Mouse (Mus musculus) kidney, embryonic 14.5 days (tissue): Measurements from ENCODE around the gene Rrbp1. TPM values are rescaled to one million over a fixed set of nuclear protein-coding genes. Genes with fewer than 3 reads are reported as not detected.

Experiments
- ATAC-seq: fragments of 200-750 bp; cut with Nextera tagmentation; 2 replicates; pipeline ENCODE4 v1.8.0; 2017; ENCODE audit warnings: moderate number of reproducible peaks, mild to moderate bottlenecking, moderate TSS enrichment, moderate library complexity; ENCODE audit not compliant: low FRiP score, low TSS enrichment
- H3K27ac ChIP-seq: fragments of 300-500 bp; sonication (generic); 2 replicates; pipeline ENCODE4 v1.5.1; 2014; ENCODE audit warnings: low read depth, mild to moderate bottlenecking, low read length, moderate library complexity, mixed read lengths
- H3K27me3 ChIP-seq: fragments of 300-500 bp; sonication (generic); 2 replicates; pipeline ENCODE4 v1.6.1; 2014; ENCODE audit warnings: mild to moderate bottlenecking, low read length; ENCODE audit not compliant: control insufficient read depth, insufficient read depth
- H3K36me3 ChIP-seq: fragments of 300-500 bp; sonication (generic); 2 replicates; pipeline ENCODE4 v1.6.1; 2014; ENCODE audit warnings: low read length, mixed read lengths; ENCODE audit not compliant: control insufficient read depth, insufficient read depth
- H3K4me1 ChIP-seq: fragments of 300-500 bp; sonication (generic); 2 replicates; pipeline ENCODE4 v1.6.1; 2014; ENCODE audit warnings: low read length, mixed read lengths; ENCODE audit not compliant: control insufficient read depth, insufficient read depth
- H3K4me2 ChIP-seq: fragments of 300-500 bp; sonication (generic); replicated peaks from 2 replicates; pipeline ENCODE4 v1.6.1; 2014; ENCODE audit warnings: low read depth, mild to moderate bottlenecking, low read length
- H3K4me3 ChIP-seq: fragments of 300-500 bp; sonication (generic); 2 replicates; pipeline ENCODE4 v1.5.1; 2014; ENCODE audit warnings: mild to moderate bottlenecking, low read length
- H3K9ac ChIP-seq: fragments of 300-500 bp; sonication (generic); 2 replicates; pipeline ENCODE4 v1.6.1; 2014; ENCODE audit warnings: low read depth, mild to moderate bottlenecking, low read length, moderate library complexity
- H3K9me3 ChIP-seq: fragments of 300-500 bp; sonication (generic); 2 replicates; pipeline ENCODE4 v1.6.1; 2016; ENCODE audit warnings: low read length; ENCODE audit not compliant: control insufficient read depth
- WGBS: fragments of 180-500 bp; shearing (Covaris S2); extraction: QIAGEN DNeasy Blood & Tissue Kit; methylation state at CpG from one replicate; pipeline ENCODE4 v1.1.7; 2014; 5-methylcytosine and 5-hydroxymethylcytosine counted together
- polyA plus RNA-seq: library from polyadenylated mRNA; unstranded; fragments of >200 nt; fragmentation: Nextera tagmentation; extraction: Ambion mirVana; gene quantifications from 2 replicates; pipeline ENCODE4 v1.2.1, GENCODE M21; 2014

Rrbp1 gene
- polyA plus RNA-seq, 1 experiment from 2014 or later, result 97.1 TPM

DNA sequence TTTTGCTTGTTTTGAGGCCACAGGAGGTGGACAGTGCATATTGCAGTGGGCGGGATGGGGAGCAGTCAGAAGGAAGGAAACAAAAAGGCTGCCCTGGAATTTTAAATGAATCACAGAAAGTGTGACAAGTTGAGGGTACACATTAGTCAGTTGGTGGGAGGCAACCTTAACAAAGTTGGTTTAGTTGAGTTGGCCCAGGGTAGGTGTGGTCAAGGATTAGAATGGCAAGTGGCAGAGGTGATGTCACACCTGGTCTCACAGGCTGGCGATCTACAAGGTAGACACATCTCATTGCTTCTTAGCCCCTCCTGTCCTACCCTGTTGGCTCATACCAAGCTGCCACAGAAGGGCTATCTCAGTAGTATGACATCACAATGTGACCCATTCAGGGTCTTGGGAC is 21.6 kb upstream of the Rrbp1 start, which contains the start of gene Banf2:
TSS of gene Banf2 (plus strand) at position 396 of the 400 bp plus-strand sequence.
- H3K9me3 ChIP-seq, result no peaks in the 10 kb centered on the region
- H3K4me3 ChIP-seq, result no peak within 1 kb of the TSS
- no peaks in the 10 kb centered on the region for H3K36me3 ChIP-seq
- no peaks in the 10 kb centered on the region for H3K27me3 ChIP-seq
- no peak within 1 kb of the TSS for H3K4me2 ChIP-seq
- no peak within 1 kb of the TSS for H3K27ac ChIP-seq
- no peaks in the 10 kb centered on the region for H3K4me1 ChIP-seq
- WGBS, result 96% methylated on average over 2 of the region's 2 CpGs
- no peak within 1 kb of the TSS for H3K9ac ChIP-seq
- ATAC-seq, result no peak

DNA sequence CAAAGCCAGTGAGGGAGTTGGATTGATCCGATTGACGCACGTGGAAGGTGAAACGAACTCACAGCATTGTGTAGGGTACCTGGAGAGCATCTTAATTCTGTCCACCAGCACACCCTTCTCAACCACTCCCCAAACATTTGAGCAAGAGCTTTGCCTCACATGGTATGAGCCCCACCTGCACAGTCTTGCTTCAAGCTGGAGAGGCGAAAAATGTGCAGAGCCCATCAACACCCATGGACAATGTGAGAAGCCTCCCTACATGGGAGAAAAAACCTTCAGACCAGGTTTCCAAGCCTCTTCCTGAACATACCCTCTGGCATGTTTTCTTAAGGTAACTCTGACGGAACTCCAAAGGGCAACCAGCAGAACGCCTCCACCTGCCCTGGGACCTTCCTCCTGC is 19.7 kb upstream of the Rrbp1 start:
- Histone ChIP-seq H3K4me3 (no peak overlapping the region), H3K27ac (no peak overlapping the region), H3K9ac (no peak overlapping the region), H3K9me3 (no peaks in the 10 kb centered on the region), H3K27me3 (no peaks in the 10 kb centered on the region), H3K4me1 (no peaks in the 10 kb centered on the region), H3K36me3 (no peaks in the 10 kb centered on the region), H3K4me2 (no peak overlapping the region)
- 87% methylated on average over 7 of the region's 7 CpGs for WGBS
- no peak for ATAC-seq

DNA sequence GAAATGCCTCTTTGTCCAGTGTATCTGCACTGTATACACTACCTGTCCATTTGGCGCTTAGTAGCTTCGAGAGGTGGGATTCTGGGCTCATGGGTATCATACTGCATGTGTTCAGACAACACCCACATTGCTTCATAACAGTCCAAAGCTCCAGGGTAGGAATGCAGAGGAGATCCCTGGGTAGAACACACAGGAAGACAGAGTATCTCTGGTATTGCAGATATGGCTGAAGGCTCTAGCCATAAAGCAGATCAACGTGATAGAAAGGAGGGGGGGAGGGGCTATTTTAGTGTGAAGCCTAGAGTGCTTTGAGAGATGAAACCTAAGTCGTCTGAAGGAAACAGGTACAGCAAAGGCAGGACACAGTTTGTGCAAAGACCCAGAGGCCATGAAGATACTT is 15.4 kb upstream of the Rrbp1 start:
- Histone ChIP-seq H3K4me2 (no peak overlapping the region), H3K9me3 (no peaks in the 10 kb centered on the region), H3K4me1 (no peaks in the 10 kb centered on the region), H3K27ac (no peak overlapping the region), H3K27me3 (no peaks in the 10 kb centered on the region), H3K36me3 (no peaks in the 10 kb centered on the region), H3K9ac (no peak overlapping the region), H3K4me3 (no peak overlapping the region)
- 73% methylated on average over 4 of the region's 4 CpGs for WGBS
- no peak for ATAC-seq

DNA sequence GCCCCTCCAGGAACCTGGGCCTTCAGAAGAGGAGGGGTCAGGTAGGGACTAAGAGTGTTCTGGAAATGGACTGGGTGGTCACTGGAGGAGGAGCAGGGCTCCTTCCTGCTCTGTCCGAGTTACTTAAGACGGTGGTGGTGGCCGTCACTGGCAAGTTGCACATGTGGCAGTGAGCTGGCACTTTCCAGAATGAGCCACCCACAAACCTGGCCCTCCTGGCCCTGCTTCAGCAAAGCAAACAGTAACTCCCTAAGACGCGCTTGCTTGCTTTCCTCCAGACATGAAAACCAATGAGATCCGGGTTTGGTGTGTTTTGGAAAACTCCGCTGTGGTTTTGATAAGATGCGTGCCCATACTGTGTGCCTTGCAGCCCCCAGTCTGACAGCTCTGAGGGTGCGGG is 14.3 kb upstream of the Rrbp1 start:
- ATAC-seq, result no peak
- 65% methylated on average over 9 of the region's 9 CpGs for WGBS

DNA sequence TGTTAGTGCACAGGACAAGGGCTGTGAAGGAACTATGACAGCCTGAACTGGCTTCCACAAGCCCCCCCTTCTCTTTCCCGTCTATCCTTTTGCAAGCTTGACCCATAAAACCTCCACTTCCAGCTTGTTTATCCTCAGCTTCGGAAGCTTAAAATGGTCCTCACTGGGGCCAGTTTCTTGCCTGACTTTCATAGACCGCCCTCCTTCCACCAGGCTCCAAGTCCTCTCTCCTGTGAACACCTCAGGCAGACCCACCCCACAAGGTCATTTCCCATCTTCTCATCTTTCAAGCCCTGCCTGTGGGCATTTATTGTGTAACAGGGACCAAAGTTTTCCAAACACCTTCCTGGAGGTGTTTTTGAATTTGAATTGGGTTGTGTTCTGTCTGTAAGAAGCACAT is 11.4 kb upstream of the Rrbp1 start:
- 52% methylated on average over 3 of the region's 3 CpGs for WGBS
- no peak overlapping the region for H3K4me3 ChIP-seq
- no peaks in the 10 kb centered on the region for H3K4me1 ChIP-seq
- no peak for ATAC-seq
- H3K4me2 ChIP-seq, result no peak overlapping the region
- H3K9me3 ChIP-seq, result no peaks in the 10 kb centered on the region
- H3K9ac ChIP-seq, result no peak overlapping the region
- H3K27me3 ChIP-seq, result no peaks in the 10 kb centered on the region
- H3K27ac ChIP-seq, result no peak overlapping the region
- no peaks in the 10 kb centered on the region for H3K36me3 ChIP-seq

More for the DNA sequence above, 14.3 kb upstream of the Rrbp1 start:
- no peaks in the 10 kb centered on the region for H3K36me3 ChIP-seq
- no peak overlapping the region for H3K4me2 ChIP-seq
- H3K9ac ChIP-seq, result no peak overlapping the region
- no peak overlapping the region for H3K4me3 ChIP-seq
- no peak overlapping the region for H3K27ac ChIP-seq
- H3K4me1 ChIP-seq, result no peaks in the 10 kb centered on the region
- no peaks in the 10 kb centered on the region for H3K27me3 ChIP-seq
- no peaks in the 10 kb centered on the region for H3K9me3 ChIP-seq

DNA sequence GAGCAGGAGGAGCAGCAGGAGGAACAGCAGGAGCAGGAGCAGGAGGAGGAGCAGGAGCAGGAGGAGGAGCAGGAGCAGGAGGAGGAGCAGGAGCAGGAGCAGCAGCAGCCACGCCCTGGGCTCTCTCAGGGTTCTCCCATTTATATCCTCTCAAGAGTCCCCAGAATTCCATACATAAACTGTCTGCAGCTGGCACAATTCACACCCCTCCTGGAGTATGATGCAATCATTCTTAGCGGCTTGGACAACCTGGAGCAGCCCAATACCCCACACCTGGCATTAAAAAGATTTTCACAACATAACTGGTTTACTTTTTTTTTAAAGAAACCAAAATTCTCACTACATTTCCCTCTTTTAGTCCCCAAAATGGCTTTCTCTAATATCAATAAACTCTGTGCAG is 8.9 kb upstream of the Rrbp1 start:
- Histone ChIP-seq H3K27ac (no peak overlapping the region), H3K27me3 (no peaks in the 10 kb centered on the region), H3K36me3 (no peaks in the 10 kb centered on the region), H3K4me1 (no peaks in the 10 kb centered on the region), H3K4me2 (no peak overlapping the region), H3K4me3 (no peak overlapping the region), H3K9ac (no peak overlapping the region), H3K9me3 (no peaks in the 10 kb centered on the region)
- ATAC-seq, result no peak
- 67% methylated on average over 2 of the region's 2 CpGs for WGBS

DNA sequence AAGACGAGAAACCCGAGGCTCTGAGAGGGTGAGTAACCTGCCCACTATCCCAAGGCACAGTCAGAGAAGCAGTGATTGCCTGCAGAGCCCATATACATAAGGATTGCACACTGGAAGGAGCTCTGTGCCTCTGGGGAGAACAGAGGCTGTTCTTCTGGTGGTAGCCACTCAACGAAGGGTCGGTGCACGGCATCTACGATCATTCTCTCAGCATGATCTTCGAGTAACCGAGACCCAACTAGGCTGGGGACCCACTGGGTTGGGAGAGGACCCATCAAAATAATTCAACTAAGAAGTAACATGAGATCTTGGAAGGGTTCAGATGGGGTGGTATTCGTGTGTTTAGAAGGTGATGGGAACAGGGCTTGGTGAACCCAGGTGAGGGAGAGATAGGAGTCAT is 4.8 kb upstream of the Rrbp1 start:
- Histone ChIP-seq H3K4me1 (no peaks in the 10 kb centered on the region), H3K27me3 (no peaks in the 10 kb centered on the region), H3K9me3 (no peaks in the 10 kb centered on the region), H3K4me2 (no peak overlapping the region), H3K36me3 (no peaks in the 10 kb centered on the region), H3K9ac (no peak overlapping the region), H3K27ac (no peak overlapping the region), H3K4me3 (no peak overlapping the region)
- WGBS, result 81% methylated on average over 9 of the region's 9 CpGs
- no peak for ATAC-seq

DNA sequence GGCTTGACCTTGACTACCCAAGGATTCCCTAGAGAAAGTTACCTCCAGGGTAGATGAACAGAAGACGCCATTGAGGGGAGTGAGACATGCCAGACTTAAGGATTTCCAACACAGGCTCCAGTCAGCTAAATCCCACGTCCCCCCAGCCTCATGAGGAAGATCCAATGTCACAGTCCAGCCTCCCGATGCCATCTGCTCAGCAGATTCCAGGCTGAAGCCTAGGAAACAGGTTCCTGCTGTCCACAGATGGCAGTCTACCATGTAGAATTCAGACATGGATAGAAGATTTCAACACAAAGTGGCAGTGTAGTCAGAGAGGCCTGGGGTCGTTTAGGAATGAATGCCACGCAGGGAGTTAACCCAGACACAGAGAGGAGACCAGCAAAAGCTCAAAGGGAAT is 3.4 kb upstream of the Rrbp1 start:
- Histone ChIP-seq H3K9ac (no peak overlapping the region), H3K4me3 (no peak overlapping the region), H3K27me3 (no peaks in the 10 kb centered on the region), H3K4me2 (no peak overlapping the region), H3K27ac (no peak overlapping the region), H3K36me3 (no peaks in the 10 kb centered on the region), H3K4me1 (peaks cover 3% of the 10 kb centered on the region), H3K9me3 (no peaks in the 10 kb centered on the region)
- ATAC-seq, result no peak
- 57% methylated on average over 5 of the region's 5 CpGs for WGBS

DNA sequence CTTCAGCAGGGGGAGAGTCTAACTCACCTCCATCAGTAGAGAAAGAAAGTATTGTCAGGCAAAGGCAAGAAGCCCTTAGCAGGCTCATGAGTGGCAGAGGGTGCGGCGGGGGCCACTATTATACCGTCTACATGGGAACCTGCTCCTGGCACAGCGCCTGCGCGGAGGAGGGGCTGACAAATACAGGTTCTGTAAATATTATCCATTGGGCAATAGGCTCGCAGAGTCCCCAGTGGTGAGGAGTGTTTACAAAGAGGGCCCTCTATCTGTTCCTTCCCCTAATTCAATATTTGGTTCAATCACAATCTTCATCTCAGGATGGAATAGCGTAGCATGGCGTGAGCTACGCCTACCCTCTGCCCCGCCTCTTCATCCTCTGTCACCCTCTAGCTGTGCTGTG is 3.0 kb upstream of the Rrbp1 start:
- Histone ChIP-seq H3K4me1 (peaks cover 7% of the 10 kb centered on the region), H3K4me3 (no peak overlapping the region), H3K9me3 (no peaks in the 10 kb centered on the region), H3K27me3 (no peaks in the 10 kb centered on the region), H3K9ac (no peak overlapping the region), H3K36me3 (no peaks in the 10 kb centered on the region), H3K4me2 (no peak overlapping the region), H3K27ac (no peak overlapping the region)
- WGBS, result 86% methylated on average over 11 of the region's 11 CpGs
- ATAC-seq, result no peak
